Mouse (Mus musculus) MEL (cell line): ENCODE data around the gene Ap1g1. TPM values are rescaled to one million over a fixed set of nuclear protein-coding genes. Genes with fewer than 3 reads are reported as not detected.

Experiments used
- DNase-seq: peaks from one replicate; pipeline ENCODE4 v3.0.0; 2011; ENCODE audit warnings: low read depth, low spot score
- H3K27ac ChIP-seq: 2 replicates; pipeline ENCODE4 v1.5.1; 2012; ENCODE audit warnings: low read depth, mild to moderate bottlenecking, control low read depth, low read length, moderate library complexity; ENCODE audit not compliant: control insufficient read depth
- H3K27me3 ChIP-seq, 2 experiments: fragments of 150-350 bp in 1 of 2; sonication (generic) in 1 of 2; 2 replicates each; pipeline ENCODE4 v1.6.1; 2012; ENCODE audit warnings: low read length in 2 of 2, mild to moderate bottlenecking in 2 of 2, improper control_type of control experiment in 1 of 2, moderate library complexity in 1 of 2; ENCODE audit not compliant: insufficient read depth in 2 of 2, control insufficient read depth in 1 of 2
- H3K36me3 ChIP-seq, 2 experiments: 2 replicates each; pipeline ENCODE4 v1.6.1; 2012 to 2014; ENCODE audit warnings: low read length in 2 of 2, improper control_type of control experiment in 1 of 2, inconsistent platforms in 1 of 2, mild to moderate bottlenecking in 1 of 2; ENCODE audit not compliant: insufficient read depth in 2 of 2, control insufficient read depth in 1 of 2
- H3K4me1 ChIP-seq, 2 experiments: fragments of 150-350 bp in 1 of 2; sonication (generic) in 1 of 2; 2 replicates each; pipeline ENCODE4 v1.6.1; 2012; ENCODE audit warnings: low read length in 2 of 2, improper control_type of control experiment in 1 of 2, mild to moderate bottlenecking in 1 of 2; ENCODE audit not compliant: insufficient read depth in 2 of 2, control insufficient read depth in 1 of 2
- H3K4me3 ChIP-seq, 2 experiments: fragments of 150-350 bp in 1 of 2; sonication (generic) in 1 of 2; 2 replicates each; pipeline ENCODE4 v1.5.1; 2012; ENCODE audit warnings: low read depth in 2 of 2, low read length in 2 of 2, mild to moderate bottlenecking in 2 of 2, moderate library complexity in 2 of 2, control low read depth in 1 of 2, improper control_type of control experiment in 1 of 2; ENCODE audit not compliant: control insufficient read depth in 1 of 2, insufficient read depth in 1 of 2
- H3K79me2 ChIP-seq: 2 replicates; pipeline ENCODE4 v1.6.1; 2012; ENCODE audit warnings: mild to moderate bottlenecking, low read length, moderate library complexity; ENCODE audit not compliant: control insufficient read depth, poor library complexity, insufficient read depth
- H3K9ac ChIP-seq: 2 replicates; pipeline ENCODE4 v1.6.1; 2012; ENCODE audit warnings: low read depth, mild to moderate bottlenecking, control low read depth, low read length, moderate library complexity; ENCODE audit not compliant: control insufficient read depth, poor library complexity, severe bottlenecking
- H3K9me3 ChIP-seq: fragments of 150-350 bp; sonication (generic); replicated peaks from 2 replicates; pipeline ENCODE4 v1.6.1; 2012; ENCODE audit warnings: mild to moderate bottlenecking, low read length, improper control_type of control experiment, moderate library complexity; ENCODE audit not compliant: insufficient read depth
- BHLHE40 ChIP-seq: IDR thresholded peaks from 2 replicates; pipeline ENCODE4 v1.6.1; 2012; ENCODE audit warnings: low read depth, mild to moderate bottlenecking, inconsistent platforms, low read length, improper control_type of control experiment, borderline replicate concordance
- CHD1 ChIP-seq: IDR thresholded peaks from 2 replicates; pipeline ENCODE4 v1.6.1; 2012; ENCODE audit warnings: low read depth, mild to moderate bottlenecking, inconsistent platforms, low read length, improper control_type of control experiment
- CHD2 ChIP-seq: IDR thresholded peaks from 2 replicates; pipeline ENCODE4 v1.6.1; 2011; ENCODE audit warnings: low read length, improper control_type of control experiment
- CTCF ChIP-seq, 3 experiments: IDR thresholded peaks in 2 of 3; conservative IDR thresholded peaks in 1 of 3; 2 replicates each; pipeline ENCODE4 v1.5.1; 2011 to 2012; ENCODE audit warnings: low read length in 3 of 3, low read depth in 2 of 3, mild to moderate bottlenecking in 2 of 3, improper control_type of control experiment in 1 of 3, inconsistent platforms in 1 of 3, mixed read lengths in 1 of 3, moderate library complexity in 1 of 3; ENCODE audit not compliant: control insufficient read depth in 1 of 3, insufficient read depth in 1 of 3, poor library complexity in 1 of 3, severe bottlenecking in 1 of 3
- E2F4 ChIP-seq: IDR thresholded peaks from 2 replicates; pipeline ENCODE4 v1.6.1; 2011; ENCODE audit warnings: low read depth, low read length, improper control_type of control experiment, borderline replicate concordance
- EP300 ChIP-seq, 2 experiments: IDR thresholded peaks; 2 replicates each; pipeline ENCODE4 v1.6.1; 2011; ENCODE audit warnings: improper control_type of control experiment in 2 of 2, low read length in 2 of 2, low read depth in 1 of 2, mild to moderate bottlenecking in 1 of 2
- ETS1 ChIP-seq: IDR thresholded peaks from 2 replicates; pipeline ENCODE4 v1.6.1; 2012; ENCODE audit warnings: low read depth, mild to moderate bottlenecking, inconsistent platforms, low read length, improper control_type of control experiment, moderate library complexity
- GABPA ChIP-seq: IDR thresholded peaks from 2 replicates; pipeline ENCODE4 v1.6.1; 2012; ENCODE audit warnings: low read depth, mild to moderate bottlenecking, inconsistent platforms, low read length, improper control_type of control experiment, moderate library complexity
- GATA1 ChIP-seq: IDR thresholded peaks from 2 replicates; pipeline ENCODE4 v1.6.1; 2011; ENCODE audit warnings: low read depth, low read length, improper control_type of control experiment
- JUND ChIP-seq: IDR thresholded peaks from 2 replicates; pipeline ENCODE4 v1.6.1; 2011; ENCODE audit warnings: low read depth, mild to moderate bottlenecking, improper control_type of control experiment, low read length
- MAX ChIP-seq: IDR thresholded peaks from 2 replicates; pipeline ENCODE4 v1.6.1; 2011; ENCODE audit warnings: low read length, improper control_type of control experiment
- MXI1 ChIP-seq: IDR thresholded peaks from 2 replicates; pipeline ENCODE4 v1.6.1; 2011; ENCODE audit warnings: mild to moderate bottlenecking, low read depth, low read length, improper control_type of control experiment
- MYC ChIP-seq: IDR thresholded peaks from 2 replicates; pipeline ENCODE4 v1.6.1; 2011; ENCODE audit warnings: low read depth, mild to moderate bottlenecking, low read length, improper control_type of control experiment, moderate library complexity
- NELFE ChIP-seq: IDR thresholded peaks from 2 replicates; pipeline ENCODE4 v1.6.1; 2011; ENCODE audit warnings: low read depth, low read length, improper control_type of control experiment
- POLR2AphosphoS2 ChIP-seq: IDR thresholded peaks from 2 replicates; pipeline ENCODE4 v1.6.1; 2011; ENCODE audit warnings: low read length, improper control_type of control experiment
- RAD21 ChIP-seq: IDR thresholded peaks from 2 replicates; pipeline ENCODE4 v1.6.1; 2011; ENCODE audit warnings: mild to moderate bottlenecking, low read depth, low read length, improper control_type of control experiment
- RCOR1 ChIP-seq: IDR thresholded peaks from 2 replicates; pipeline ENCODE4 v1.6.1; 2012; ENCODE audit warnings: low read depth, mild to moderate bottlenecking, inconsistent platforms, low read length, improper control_type of control experiment
- SIN3A ChIP-seq: IDR thresholded peaks from 2 replicates; pipeline ENCODE4 v1.6.1; 2012; ENCODE audit warnings: low read length, improper control_type of control experiment, inconsistent platforms
- TAL1 ChIP-seq: IDR thresholded peaks from 2 replicates; pipeline ENCODE4 v1.6.1; 2012; ENCODE audit warnings: mild to moderate bottlenecking, inconsistent platforms, low read length, moderate library complexity, mixed read lengths
- TBP ChIP-seq: IDR thresholded peaks from 2 replicates; pipeline ENCODE4 v1.8.0; 2011; ENCODE audit warnings: low read depth, low read length, improper control_type of control experiment
- USF1 ChIP-seq: IDR thresholded peaks from 2 replicates; pipeline ENCODE4 v1.6.1; 2014; ENCODE audit warnings: low read depth, mild to moderate bottlenecking, inconsistent platforms, low read length, improper control_type of control experiment, moderate library complexity
- USF2 ChIP-seq, 2 experiments: IDR thresholded peaks; 2 replicates each; pipeline ENCODE4 v1.6.1; 2011 to 2012; ENCODE audit warnings: improper control_type of control experiment in 2 of 2, low read length in 2 of 2, borderline replicate concordance in 1 of 2, inconsistent platforms in 1 of 2, low read depth in 1 of 2, mild to moderate bottlenecking in 1 of 2; ENCODE audit not compliant: insufficient read depth in 1 of 2
- ZC3H11A ChIP-seq: IDR thresholded peaks from 2 replicates; pipeline ENCODE4 v1.6.1; 2012; ENCODE audit warnings: low read depth, mild to moderate bottlenecking, inconsistent platforms, low read length, improper control_type of control experiment
- ZMIZ1 ChIP-seq: IDR thresholded peaks from 2 replicates; pipeline ENCODE4 v1.6.1; 2012; ENCODE audit warnings: low read depth, mild to moderate bottlenecking, inconsistent platforms, low read length, improper control_type of control experiment, moderate library complexity
- polyA plus RNA-seq, 2 experiments: library from polyadenylated mRNA; stranded (reverse) in 1 of 2; unstranded in 1 of 2; fragments of >175 nt in 1 of 2; fragments of >200 nt in 1 of 2; gene quantifications; 2 replicates each; pipeline versions ENCODE4 v1.2.1 to v1.2.4; 2012; ENCODE audit warnings: low replicate concordance in 2 of 2, low read depth in 1 of 2; ENCODE audit not compliant: insufficient read length in 2 of 2, insufficient read depth in 1 of 2, missing spikeins in 1 of 2
- total RNA-seq: library from RNA; depleted of rRNA; stranded (reverse); fragments of 300-350 nt; gene quantifications from 2 replicates; pipeline ENCODE4 v1.2.3, GENCODE M21; 2012

The Ap1g1 gene
- total and polyA plus RNA-seq, 3 experiments: 34.6 to 456 (median 46.6) TPM

DNA sequence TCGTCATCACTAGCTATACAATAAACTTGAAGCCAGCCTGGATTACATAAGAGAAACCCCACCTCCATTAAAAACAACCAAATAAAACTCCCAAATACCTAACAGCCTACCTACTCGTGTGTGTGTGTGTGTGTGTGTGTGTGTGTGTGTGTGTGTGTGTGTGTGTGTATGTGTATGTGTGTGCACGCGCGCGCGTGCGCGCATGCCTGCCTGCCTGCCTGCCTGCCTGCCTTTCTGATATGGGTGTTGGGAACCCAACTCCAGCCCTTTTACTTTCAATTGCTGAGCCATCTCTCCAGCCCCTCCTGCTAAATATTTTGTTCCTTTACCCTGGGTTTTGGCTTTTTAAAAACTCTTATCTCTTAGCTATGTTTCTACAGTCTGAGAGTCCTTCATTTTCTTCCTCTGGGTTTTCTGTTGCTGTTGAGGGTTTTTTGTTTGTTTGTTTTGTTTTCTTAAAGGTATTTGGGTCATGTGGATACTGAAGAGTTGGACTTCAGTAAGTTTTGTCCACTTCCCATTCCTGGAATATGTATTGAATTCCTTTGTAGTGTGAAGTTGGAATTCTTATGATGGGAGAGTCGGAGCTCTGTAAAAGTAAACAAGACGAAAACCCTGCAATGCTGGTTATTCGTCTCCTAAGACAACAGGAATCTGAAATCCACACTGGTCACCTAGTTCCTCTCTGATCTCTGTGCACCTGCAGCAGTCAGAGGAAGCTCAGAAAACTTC lies 30.7 kb upstream of the Ap1g1 start (continued):
- TF ChIP-seq USF2 (IDR thresholded peaks at IDR 0.05; ENCODE audit: borderline replicate concordance in 1 of 2, insufficient read depth in 1 of 2, low read depth in 1 of 2, low read length in 2 of 2) (no peak), ZC3H11A (no peak)

DNA sequence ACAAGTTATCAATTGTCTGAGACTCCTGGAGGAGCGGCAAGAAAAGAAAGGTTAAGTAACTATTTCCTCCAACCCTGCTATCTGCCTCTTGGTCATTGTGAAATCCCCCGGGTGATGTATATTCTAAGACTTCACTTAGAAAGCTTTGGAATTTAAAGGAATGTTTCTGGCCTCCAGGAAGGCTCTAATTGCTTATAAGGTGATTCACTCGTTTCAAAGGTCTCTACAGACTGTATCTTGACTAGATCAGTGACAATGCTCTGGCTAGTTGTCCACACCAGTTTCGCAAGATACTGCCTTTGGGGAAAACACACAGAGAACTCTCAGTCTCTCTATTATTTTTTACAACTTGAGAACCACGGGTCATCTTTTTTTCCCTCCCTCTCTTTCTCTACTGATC lies 28.1 kb upstream of the Ap1g1 start:
- Histone ChIP-seq H3K4me3 (peak overlapping the region; percentile 20 to 21; a peak in 2 of 4 replicates), H3K36me3 (peaks cover 0 to 6% of the 10 kb centered on the region in 2 experiments; a peak in 2 of 4 replicates), H3K27ac (peak overlapping the region; percentile 61; the same call in 1 of the 2 replicates), H3K79me2 (no peaks in the 10 kb centered on the region), H3K27me3 (no peaks in the 10 kb centered on the region), H3K4me1 (peaks cover 0 to 7% of the 10 kb centered on the region in 2 experiments; a peak in 2 of 4 replicates), H3K9me3 (no peaks in the 10 kb centered on the region), H3K9ac (no peak overlapping the region)
- DNase-seq: no peak
- TF ChIP-seq USF2 (IDR thresholded peaks at IDR 0.05; ENCODE audit: borderline replicate concordance in 1 of 2, insufficient read depth in 1 of 2, low read depth in 1 of 2, low read length in 2 of 2): no peak
- no peak for TF ChIP-seq MXI1
- no peak for TF ChIP-seq BHLHE40
- TF ChIP-seq POLR2AphosphoS2: no peak
- TF ChIP-seq USF1: no peak
- no peak for TF ChIP-seq GATA1
- no peak for TF ChIP-seq GABPA
- TF ChIP-seq ZMIZ1: no peak
- no peak for TF ChIP-seq CTCF (IDR thresholded peaks at IDR 0.05 in 2 of 3, conservative IDR thresholded peaks at IDR 0.05 in 1 of 3; ENCODE audit: control insufficient read depth in 1 of 3, insufficient read depth in 1 of 3, low read depth in 2 of 3, low read length in 3 of 3, poor library complexity in 1 of 3, severe bottlenecking in 1 of 3)
- TF ChIP-seq EP300 (IDR thresholded peaks at IDR 0.05; ENCODE audit: low read depth in 1 of 2, low read length in 2 of 2): no peak
- TF ChIP-seq NELFE: no peak

DNA sequence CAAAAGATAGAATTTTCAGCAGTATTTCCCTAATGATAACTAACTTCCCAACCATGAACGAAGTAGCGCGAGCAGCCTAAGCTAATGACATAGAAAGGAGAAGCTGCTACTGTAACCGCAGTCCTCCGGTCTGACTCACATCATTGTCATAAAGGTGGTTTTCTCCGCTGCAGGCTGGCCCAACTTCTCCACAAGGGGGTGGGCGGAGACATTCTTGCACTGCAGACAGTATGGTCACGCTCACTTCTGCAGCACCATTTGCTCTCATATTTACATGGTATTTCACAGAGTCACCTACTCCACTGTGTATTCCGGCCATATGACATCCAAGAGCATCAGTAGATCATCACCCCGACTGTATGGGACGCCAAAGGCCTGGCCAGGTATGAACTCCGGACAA lies 27.7 kb upstream of the Ap1g1 start:
- Histone ChIP-seq H3K4me3 (peak overlapping the region; percentile 14 to 20; a peak in 2 of 4 replicates), H3K27ac (0 out of 2 replicates have a peak overlapping the region, but pooled peaks have one; percentile 61)
- DNase-seq: peak; percentile 96

More for the DNA sequence above, 27.7 kb upstream of the Ap1g1 start:
- Histone ChIP-seq H3K79me2 (no peaks in the 10 kb centered on the region), H3K9me3 (no peaks in the 10 kb centered on the region), H3K9ac (no peak overlapping the region), H3K4me1 (peaks cover 0 to 7% of the 10 kb centered on the region in 2 experiments; a peak in 2 of 4 replicates)
- TF ChIP-seq RCOR1 (0 out of 2 replicates have a peak, but pooled peaks have one; percentile 42), CHD2 (no peak), JUND (no peak), SIN3A (0 out of 2 replicates have a peak, but pooled peaks have one; percentile 56), USF1 (no peak), CHD1 (no peak), ZMIZ1 (no peak), E2F4 (no peak), CTCF (IDR thresholded peaks at IDR 0.05 in 2 of 3, conservative IDR thresholded peaks at IDR 0.05 in 1 of 3; ENCODE audit: control insufficient read depth in 1 of 3, insufficient read depth in 1 of 3, low read depth in 2 of 3, low read length in 3 of 3, poor library complexity in 1 of 3, severe bottlenecking in 1 of 3) (peak; percentile 27 to 33 (median 29); a peak in 4 of 6 replicates), MXI1 (peak; percentile 26; the same call in 1 of the 2 replicates), EP300 (IDR thresholded peaks at IDR 0.05; ENCODE audit: low read depth in 1 of 2, low read length in 2 of 2) (peak; percentile 36 to 76), ETS1 (peak; percentile 49; the same call in 1 of the 2 replicates), TBP (peak; percentile 45; the same call in 1 of the 2 replicates), RAD21 (peak; percentile 1; the same call in 1 of the 2 replicates), MYC (0 out of 2 replicates have a peak, but pooled peaks have one; percentile 57), NELFE (no peak), MAX (0 out of 2 replicates have a peak, but pooled peaks have one; percentile 21), TAL1 (peak; percentile 8; the same call in 1 of the 2 replicates)
- TF ChIP-seq, all 39 proteins: peak for 11
- H3K36me3 ChIP-seq: peaks cover 0 to 6% of the 10 kb centered on the region in 2 experiments; a peak in 2 of 4 replicates
- H3K27me3 ChIP-seq: no peaks in the 10 kb centered on the region
